Mouse (Mus musculus): ENCODE measurements at regions not wholly inside any gene's neighbourhood (a gene's known extent, or its start where the extent isn't known, plus 50 kb on each side); places are given as distances from the start of the nearest gene placed in this dataset.

GRCm38 (mm10) chr1:154080505-154081380 is 120.2 kb upstream of the Zfp648 start:
- no peak for DNase-seq

GRCm38 (mm10) chr1:154086145-154086544 is 114.8 kb upstream of the Zfp648 start:
- DNase-seq, result no peak

GRCm38 (mm10) chr1:154089815-154090214 is 111.2 kb upstream of the Zfp648 start:
- no peak for DNase-seq

- no peak for DNase-seq
Measured at GRCm38 (mm10) chr1:154090521-154091490, 110.2 kb upstream of the Zfp648 start.

GRCm38 (mm10) chr1:154093549-154093948 is 107.4 kb upstream of the Zfp648 start:
- no peak for DNase-seq

GRCm38 (mm10) chr1:154094357-154094756 is 106.6 kb upstream of the Zfp648 start:
- no peak for DNase-seq

GRCm38 (mm10) chr1:154096113-154096512 is 104.9 kb upstream of the Zfp648 start:
- no peak for DNase-seq

GRCm38 (mm10) chr1:154096911-154097310 is 104.1 kb upstream of the Zfp648 start:
- DNase-seq, result no peak

GRCm38 (mm10) chr1:154097656-154098055 is 103.3 kb upstream of the Zfp648 start:
- no peak for DNase-seq

- DNase-seq, result no peak
Measured at GRCm38 (mm10) chr1:154100556-154100955, 100.4 kb upstream of the Zfp648 start.

- no peak for DNase-seq
Measured at GRCm38 (mm10) chr1:154101433-154101832, 99.6 kb upstream of the Zfp648 start.

GRCm38 (mm10) chr1:154102191-154102590 is 98.8 kb upstream of the Zfp648 start:
- no peak for DNase-seq

- DNase-seq, result peak; percentile 71
Measured at GRCm38 (mm10) chr1:154102871-154103596, 98.0 kb upstream of the Zfp648 start.

- no peak for DNase-seq
Measured at GRCm38 (mm10) chr1:154103597-154103923, 97.4 kb upstream of the Zfp648 start.

- DNase-seq, result no peak
Measured at GRCm38 (mm10) chr1:154104006-154104600, 96.9 kb upstream of the Zfp648 start.

GRCm38 (mm10) chr1:154104779-154105178 is 96.2 kb upstream of the Zfp648 start:
- DNase-seq, result no peak

- DNase-seq, result no peak
Measured at GRCm38 (mm10) chr1:154112500-154112899, 88.5 kb upstream of the Zfp648 start.

GRCm38 (mm10) chr1:154113291-154114050 is 87.5 kb upstream of the Zfp648 start:
- DNase-seq, result no peak

GRCm38 (mm10) chr1:154116188-154116710 is 84.7 kb upstream of the Zfp648 start:
- no peak for DNase-seq

- DNase-seq, result no peak
Measured at GRCm38 (mm10) chr1:154117346-154117687, 83.7 kb upstream of the Zfp648 start.

GRCm38 (mm10) chr1:154117688-154118373 is 83.2 kb upstream of the Zfp648 start:
- peak; percentile 42 for DNase-seq

All from cerebellum, adult 11-12 months (tissue).